Mouse (Mus musculus) ES-Bruce4 (cell line): ENCODE results near the gene Entpd7.

Source experiments
- CTCF ChIP-seq: IDR thresholded peaks from one replicate; pipeline ENCODE4 v1.8.1; 2011; ENCODE audit warnings: low read depth, low read length
- EP300 ChIP-seq: IDR thresholded peaks from 2 replicates; pipeline ENCODE4 v1.6.1; 2011; ENCODE audit warnings: low read depth, low read length; ENCODE audit not compliant: insufficient read depth
- POLR2A ChIP-seq: IDR thresholded peaks from one replicate; pipeline ENCODE4 v1.8.1; 2011; ENCODE audit warnings: low read length; ENCODE audit not compliant: insufficient read depth

- TF ChIP-seq EP300 (no peak), CTCF (no peak), POLR2A (no peak)
Observed at GRCm38 (mm10) chr19:43781980-43782379, 92.5 kb downstream of the Entpd7 start, which contains the start of gene Abcc2.
